Mouse (Mus musculus) MEL (cell line): Measurements from ENCODE around the gene Olfr1336. TPM values are rescaled to one million over a fixed set of nuclear protein-coding genes. Genes with fewer than 3 reads are reported as not detected.

Experiments used
- DNase-seq: peaks from one replicate; pipeline ENCODE4 v3.0.0; 2011; ENCODE audit warnings: low read depth, low spot score
- H3K27ac ChIP-seq: 2 replicates; pipeline ENCODE4 v1.5.1; 2012; ENCODE audit warnings: low read depth, mild to moderate bottlenecking, control low read depth, low read length, moderate library complexity; ENCODE audit not compliant: control insufficient read depth
- H3K27me3 ChIP-seq, 2 experiments: fragments of 150-350 bp in 1 of 2; sonication (generic) in 1 of 2; 2 replicates each; pipeline ENCODE4 v1.6.1; 2012; ENCODE audit warnings: low read length in 2 of 2, mild to moderate bottlenecking in 2 of 2, improper control_type of control experiment in 1 of 2, moderate library complexity in 1 of 2; ENCODE audit not compliant: insufficient read depth in 2 of 2, control insufficient read depth in 1 of 2
- H3K36me3 ChIP-seq, 2 experiments: 2 replicates each; pipeline ENCODE4 v1.6.1; 2012 to 2014; ENCODE audit warnings: low read length in 2 of 2, improper control_type of control experiment in 1 of 2, inconsistent platforms in 1 of 2, mild to moderate bottlenecking in 1 of 2; ENCODE audit not compliant: insufficient read depth in 2 of 2, control insufficient read depth in 1 of 2
- H3K4me1 ChIP-seq, 2 experiments: fragments of 150-350 bp in 1 of 2; sonication (generic) in 1 of 2; 2 replicates each; pipeline ENCODE4 v1.6.1; 2012; ENCODE audit warnings: low read length in 2 of 2, improper control_type of control experiment in 1 of 2, mild to moderate bottlenecking in 1 of 2; ENCODE audit not compliant: insufficient read depth in 2 of 2, control insufficient read depth in 1 of 2
- H3K4me3 ChIP-seq, 2 experiments: fragments of 150-350 bp in 1 of 2; sonication (generic) in 1 of 2; 2 replicates each; pipeline ENCODE4 v1.5.1; 2012; ENCODE audit warnings: low read depth in 2 of 2, low read length in 2 of 2, mild to moderate bottlenecking in 2 of 2, moderate library complexity in 2 of 2, control low read depth in 1 of 2, improper control_type of control experiment in 1 of 2; ENCODE audit not compliant: control insufficient read depth in 1 of 2, insufficient read depth in 1 of 2
- H3K79me2 ChIP-seq: 2 replicates; pipeline ENCODE4 v1.6.1; 2012; ENCODE audit warnings: mild to moderate bottlenecking, low read length, moderate library complexity; ENCODE audit not compliant: control insufficient read depth, poor library complexity, insufficient read depth
- H3K9ac ChIP-seq: 2 replicates; pipeline ENCODE4 v1.6.1; 2012; ENCODE audit warnings: low read depth, mild to moderate bottlenecking, control low read depth, low read length, moderate library complexity; ENCODE audit not compliant: control insufficient read depth, poor library complexity, severe bottlenecking
- H3K9me3 ChIP-seq: fragments of 150-350 bp; sonication (generic); replicated peaks from 2 replicates; pipeline ENCODE4 v1.6.1; 2012; ENCODE audit warnings: mild to moderate bottlenecking, low read length, improper control_type of control experiment, moderate library complexity; ENCODE audit not compliant: insufficient read depth
- CHD1 ChIP-seq: IDR thresholded peaks from 2 replicates; pipeline ENCODE4 v1.6.1; 2012; ENCODE audit warnings: low read depth, mild to moderate bottlenecking, inconsistent platforms, low read length, improper control_type of control experiment
- CTCF ChIP-seq, 3 experiments: IDR thresholded peaks in 2 of 3; conservative IDR thresholded peaks in 1 of 3; 2 replicates each; pipeline ENCODE4 v1.5.1; 2011 to 2012; ENCODE audit warnings: low read length in 3 of 3, low read depth in 2 of 3, mild to moderate bottlenecking in 2 of 3, improper control_type of control experiment in 1 of 3, inconsistent platforms in 1 of 3, mixed read lengths in 1 of 3, moderate library complexity in 1 of 3; ENCODE audit not compliant: control insufficient read depth in 1 of 3, insufficient read depth in 1 of 3, poor library complexity in 1 of 3, severe bottlenecking in 1 of 3
- E2F4 ChIP-seq: IDR thresholded peaks from 2 replicates; pipeline ENCODE4 v1.6.1; 2011; ENCODE audit warnings: low read depth, low read length, improper control_type of control experiment, borderline replicate concordance
- ETS1 ChIP-seq: IDR thresholded peaks from 2 replicates; pipeline ENCODE4 v1.6.1; 2012; ENCODE audit warnings: low read depth, mild to moderate bottlenecking, inconsistent platforms, low read length, improper control_type of control experiment, moderate library complexity
- GATA1 ChIP-seq: IDR thresholded peaks from 2 replicates; pipeline ENCODE4 v1.6.1; 2011; ENCODE audit warnings: low read depth, low read length, improper control_type of control experiment
- MXI1 ChIP-seq: IDR thresholded peaks from 2 replicates; pipeline ENCODE4 v1.6.1; 2011; ENCODE audit warnings: mild to moderate bottlenecking, low read depth, low read length, improper control_type of control experiment
- NRF1 ChIP-seq: IDR thresholded peaks from 2 replicates; pipeline ENCODE4 v1.6.1; 2014; ENCODE audit warnings: low read depth, mild to moderate bottlenecking, inconsistent platforms, low read length, improper control_type of control experiment, moderate library complexity; ENCODE audit not compliant: poor library complexity, insufficient read depth, severe bottlenecking
- POLR2AphosphoS5 ChIP-seq: IDR thresholded peaks from 2 replicates; pipeline ENCODE4 v1.6.1; 2012; ENCODE audit warnings: low read depth, borderline replicate concordance, mild to moderate bottlenecking, inconsistent platforms, low read length, moderate library complexity, mixed read lengths
- RAD21 ChIP-seq: IDR thresholded peaks from 2 replicates; pipeline ENCODE4 v1.6.1; 2011; ENCODE audit warnings: mild to moderate bottlenecking, low read depth, low read length, improper control_type of control experiment
- RCOR1 ChIP-seq: IDR thresholded peaks from 2 replicates; pipeline ENCODE4 v1.6.1; 2012; ENCODE audit warnings: low read depth, mild to moderate bottlenecking, inconsistent platforms, low read length, improper control_type of control experiment
- TBP ChIP-seq: IDR thresholded peaks from 2 replicates; pipeline ENCODE4 v1.8.0; 2011; ENCODE audit warnings: low read depth, low read length, improper control_type of control experiment
- polyA plus RNA-seq, 2 experiments: library from polyadenylated mRNA; stranded (reverse) in 1 of 2; unstranded in 1 of 2; fragments of >175 nt in 1 of 2; fragments of >200 nt in 1 of 2; gene quantifications; 2 replicates each; pipeline versions ENCODE4 v1.2.1 to v1.2.4; 2012; ENCODE audit warnings: low replicate concordance in 2 of 2, low read depth in 1 of 2; ENCODE audit not compliant: insufficient read length in 2 of 2, insufficient read depth in 1 of 2, missing spikeins in 1 of 2
- total RNA-seq: library from RNA; depleted of rRNA; stranded (reverse); fragments of 300-350 nt; gene quantifications from 2 replicates; pipeline ENCODE4 v1.2.3, GENCODE M21; 2012; rRNA removed

The Olfr1336 gene
- total and polyA plus RNA-seq, 3 experiments = 0.01 TPM; not detected in 2

- Histone ChIP-seq H3K9me3 (no peaks in the 10 kb centered on the region), H3K36me3 (no peaks in the 10 kb centered on the region), H3K27ac (no peak within 1 kb of the TSS), H3K27me3 (no peaks in the 10 kb centered on the region), H3K79me2 (no peaks in the 10 kb centered on the region), H3K9ac (no peak within 1 kb of the TSS), H3K4me1 (no peaks in the 10 kb centered on the region), H3K4me3 (no peak within 1 kb of the TSS)
- TF ChIP-seq TBP (no peak), E2F4 (no peak), GATA1 (no peak), CHD1 (no peak), POLR2AphosphoS5 (no peak), RCOR1 (no peak), ETS1 (no peak), RAD21 (no peak), MXI1 (no peak), NRF1 (no peak), CTCF (IDR thresholded peaks at IDR 0.05 in 2 of 3, conservative IDR thresholded peaks at IDR 0.05 in 1 of 3; ENCODE audit: control insufficient read depth in 1 of 3, insufficient read depth in 1 of 3, low read depth in 2 of 3, low read length in 3 of 3, poor library complexity in 1 of 3, severe bottlenecking in 1 of 3) (no peak)
- no peak for DNase-seq
Measured at GRCm38 (mm10) chr7:6508648-6509047, 52.7 kb downstream of the Olfr1336 start, which contains the start of gene Olfr1348. Olfr1348 (minus strand) TSS chr7:6508748.

Other genes with a start within 250 kb of the Olfr1336 start
- gene Zscan5b, start 233.9 kb upstream of the Olfr1336 start, total RNA-seq = not detected in 2 replicates
- gene Zscan5b, start 233.9 kb upstream of the Olfr1336 start, polyA plus RNA-seq = not detected
- gene Epp13, start 203.5 kb upstream of the Olfr1336 start, total RNA-seq = not detected in 2 replicates
- gene Epp13, start 203.5 kb upstream of the Olfr1336 start, polyA plus RNA-seq = under 1 TPM in 1 of 2 experiments, not detected in 1; 0.14 TPM
- gene Zfp667, start 169.6 kb upstream of the Olfr1336 start, total RNA-seq = 3.4 and 3.9 TPM in 2 replicates
- gene Zfp667, start 169.6 kb upstream of the Olfr1336 start, polyA plus RNA-seq = 1 to 10 TPM in 1 of 2 experiments, not detected in 1; 5.3 TPM
- not detected in 2 replicates for gene Zfp583, start 124.9 kb upstream of the Olfr1336 start, total RNA-seq
- not detected for gene Zfp583, start 124.9 kb upstream of the Olfr1336 start, polyA plus RNA-seq
- not detected in 2 replicates for gene Gm3854, start 112.4 kb upstream of the Olfr1336 start, total RNA-seq
- not detected for gene Gm3854, start 112.4 kb upstream of the Olfr1336 start, polyA plus RNA-seq
- 0.42 and 0.50 TPM in 2 replicates for gene Zfp78, start 92.9 kb upstream of the Olfr1336 start, total RNA-seq
- under 1 TPM in 1 of 2 experiments, not detected in 1; 0.67 TPM for gene Zfp78, start 92.9 kb upstream of the Olfr1336 start, polyA plus RNA-seq
- 1.6 and 2.8 TPM in 2 replicates for gene Zfp28, start 72.9 kb upstream of the Olfr1336 start, total RNA-seq
- gene Zfp28, start 72.9 kb upstream of the Olfr1336 start, polyA plus RNA-seq = 1 to 10 TPM in 1 of 2 experiments, not detected in 1; 3.3 TPM
- gene Smim17, start 57.5 kb upstream of the Olfr1336 start, total RNA-seq = not detected in 2 replicates
- not detected for gene Smim17, start 57.5 kb upstream of the Olfr1336 start, polyA plus RNA-seq
- gene Gm20715, start 45.9 kb upstream of the Olfr1336 start, total RNA-seq = not detected in 2 replicates
- gene Gm20715, start 45.9 kb upstream of the Olfr1336 start, polyA plus RNA-seq = not detected
- gene Olfr1344, start 17.5 kb upstream of the Olfr1336 start, total RNA-seq = not detected in 2 replicates
- gene Olfr1344, start 17.5 kb upstream of the Olfr1336 start, polyA plus RNA-seq = not detected
- not detected in 2 replicates for gene Olfr1346, start 10.9 kb downstream of the Olfr1336 start, total RNA-seq
- gene Olfr1346, start 10.9 kb downstream of the Olfr1336 start, polyA plus RNA-seq = not detected
- gene Olfr5, start 30.8 kb downstream of the Olfr1336 start, total RNA-seq = not detected in 2 replicates
- gene Olfr5, start 30.8 kb downstream of the Olfr1336 start, polyA plus RNA-seq = not detected
- not detected in 2 replicates for gene Olfr1347, start 43.6 kb downstream of the Olfr1336 start, total RNA-seq
- gene Olfr1347, start 43.6 kb downstream of the Olfr1336 start, polyA plus RNA-seq = not detected
- not detected in 2 replicates for gene Olfr1348, start 52.6 kb downstream of the Olfr1336 start, total RNA-seq
- not detected for gene Olfr1348, start 52.6 kb downstream of the Olfr1336 start, polyA plus RNA-seq
- gene Olfr1349, start 66.8 kb downstream of the Olfr1336 start, total RNA-seq = not detected in 2 replicates
- not detected for gene Olfr1349, start 66.8 kb downstream of the Olfr1336 start, polyA plus RNA-seq
- gene Olfr1350, start 108.7 kb downstream of the Olfr1336 start, total RNA-seq = not detected in 2 replicates
- gene Olfr1350, start 108.7 kb downstream of the Olfr1336 start, polyA plus RNA-seq = not detected
- not detected in 2 replicates for gene Zim1, start 240.3 kb downstream of the Olfr1336 start, total RNA-seq
- gene Zim1, start 240.3 kb downstream of the Olfr1336 start, polyA plus RNA-seq = not detected